Mouse (Mus musculus) thymus, adult 18-20 months (tissue): Measurements from ENCODE around the gene Fam222b.
A peak's percentile ranks its signal among the peaks of the same experiment; 100 is the strongest.

Experiments
- DNase-seq, 2 experiments: peaks; one replicate each; pipeline ENCODE4 v3.0.0; 2022; ENCODE audit warnings: mixed read lengths in 2 of 2

Fam222b gene

DNA sequence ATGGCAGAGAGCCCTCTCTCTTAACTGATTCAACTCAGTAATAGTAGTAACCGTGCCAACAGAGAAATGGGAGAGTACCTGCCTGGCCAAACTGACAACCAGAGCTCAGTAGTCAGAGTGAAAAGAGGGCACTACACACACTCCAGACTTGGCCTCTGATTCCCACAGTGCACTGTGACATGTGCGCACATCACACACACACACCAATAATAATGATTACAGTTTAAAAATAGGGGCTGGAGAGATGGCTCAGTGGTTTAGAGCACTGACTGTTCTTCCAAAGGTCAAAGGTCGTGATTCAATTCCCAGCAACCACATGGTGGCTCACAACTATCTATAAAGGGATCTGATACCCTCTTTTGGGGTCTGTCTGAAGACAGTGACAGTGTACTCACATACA, 43.6 kb downstream of the Fam222b start:
- no peak for DNase-seq

DNA sequence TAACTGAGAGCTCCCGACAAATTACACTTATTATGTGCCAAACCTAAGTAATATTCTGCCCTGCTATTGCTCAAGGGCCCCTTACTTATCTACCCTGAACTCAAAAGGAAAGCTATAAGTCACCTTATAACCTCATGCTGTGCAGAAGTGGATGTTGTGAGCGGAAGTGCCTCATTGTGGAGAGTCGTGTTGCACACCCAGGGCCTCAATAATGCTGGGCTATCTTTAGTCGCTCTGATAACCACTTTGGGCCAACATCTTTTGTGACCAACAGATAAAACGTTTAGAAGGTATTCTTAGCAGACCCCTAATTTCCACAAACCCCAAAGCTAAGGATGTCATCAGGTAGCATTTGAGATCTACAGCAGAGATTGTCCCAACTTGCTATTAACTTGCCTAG, 46.2 kb downstream of the Fam222b start:
- DNase-seq, result no peak

DNA sequence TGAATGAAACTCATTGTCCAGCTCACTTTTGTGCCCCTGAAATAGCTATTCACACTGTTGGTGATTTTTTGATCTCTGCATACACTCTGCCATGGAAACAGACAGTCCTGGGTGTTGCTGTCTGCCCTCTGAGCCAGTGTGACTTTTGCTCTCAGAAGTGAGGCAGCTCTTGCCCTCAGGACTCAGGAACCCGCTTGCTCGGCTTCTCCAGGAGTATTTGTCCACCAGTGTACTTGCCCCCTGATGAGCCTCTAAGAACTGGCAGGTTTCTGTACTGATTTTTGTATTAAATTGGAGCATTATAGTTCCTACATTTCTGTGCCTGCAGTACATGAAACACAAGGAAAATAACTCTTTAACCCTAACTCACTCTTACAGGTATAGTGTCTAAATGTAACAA, 49.1 kb downstream of the Fam222b start:
- DNase-seq, result no peak

- DNase-seq, result no peak
Observed at GRCm38 (mm10) chr11:78146168-78146567, 51.7 kb downstream of the Fam222b start.

DNA sequence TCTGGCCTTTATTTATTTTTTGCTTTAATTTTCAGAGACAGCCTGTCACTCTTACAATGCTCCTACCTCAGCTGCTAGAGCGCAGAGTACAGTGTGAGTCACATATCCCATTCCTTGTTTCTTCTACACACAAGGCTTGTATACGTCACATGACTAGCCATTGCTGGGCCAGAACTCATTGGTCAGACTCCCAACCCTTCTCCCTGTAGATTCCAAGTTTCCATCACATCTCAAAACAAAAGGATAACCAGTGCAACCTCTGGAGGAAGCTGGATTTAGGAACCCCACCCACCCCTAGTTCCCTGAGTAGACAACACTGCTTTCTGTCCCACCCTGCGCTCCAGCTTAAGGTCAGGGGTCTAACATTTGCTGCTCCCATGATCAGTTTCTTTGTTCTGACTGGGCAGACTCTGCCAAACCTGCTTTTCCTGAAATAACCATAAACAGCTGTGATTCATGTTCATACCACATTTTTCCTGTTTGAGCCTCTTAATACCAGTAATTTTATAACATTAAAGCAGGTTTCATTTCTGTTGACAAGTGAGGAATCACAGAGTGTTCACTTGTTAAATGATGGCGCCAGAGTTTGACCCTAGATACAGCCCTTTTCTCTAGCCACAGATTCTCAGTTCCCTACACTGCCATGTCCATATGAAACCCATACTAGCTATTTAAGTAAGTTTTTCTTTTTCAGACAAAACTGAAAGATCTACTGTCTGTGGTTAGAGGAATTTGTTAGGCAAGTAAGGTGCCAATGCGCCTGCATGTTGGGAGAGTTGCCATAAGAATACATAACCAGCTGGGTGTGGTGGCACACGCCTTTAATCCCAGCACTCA, 52.5 kb downstream of the Fam222b start:
- DNase-seq, result no peak

DNA sequence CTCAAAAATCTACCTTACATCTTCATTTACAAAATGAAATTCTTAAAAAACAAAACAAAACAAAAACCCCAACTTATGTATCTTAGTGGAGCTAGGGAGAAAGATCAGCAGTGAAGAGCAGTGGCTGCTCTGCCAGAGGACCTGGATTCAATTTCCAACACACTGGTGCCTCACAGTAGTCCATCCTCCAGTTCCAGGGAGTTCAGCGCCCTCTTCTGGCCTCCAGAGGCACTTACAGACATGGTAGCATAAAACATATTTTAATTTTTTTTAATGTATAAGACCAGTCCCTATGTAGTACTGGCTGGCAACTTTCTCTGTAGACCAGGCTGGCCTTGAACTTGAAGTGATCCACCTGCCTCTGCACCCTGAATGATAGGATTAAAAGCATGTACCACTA, 56.7 kb downstream of the Fam222b start:
- DNase-seq, result no peak

DNA sequence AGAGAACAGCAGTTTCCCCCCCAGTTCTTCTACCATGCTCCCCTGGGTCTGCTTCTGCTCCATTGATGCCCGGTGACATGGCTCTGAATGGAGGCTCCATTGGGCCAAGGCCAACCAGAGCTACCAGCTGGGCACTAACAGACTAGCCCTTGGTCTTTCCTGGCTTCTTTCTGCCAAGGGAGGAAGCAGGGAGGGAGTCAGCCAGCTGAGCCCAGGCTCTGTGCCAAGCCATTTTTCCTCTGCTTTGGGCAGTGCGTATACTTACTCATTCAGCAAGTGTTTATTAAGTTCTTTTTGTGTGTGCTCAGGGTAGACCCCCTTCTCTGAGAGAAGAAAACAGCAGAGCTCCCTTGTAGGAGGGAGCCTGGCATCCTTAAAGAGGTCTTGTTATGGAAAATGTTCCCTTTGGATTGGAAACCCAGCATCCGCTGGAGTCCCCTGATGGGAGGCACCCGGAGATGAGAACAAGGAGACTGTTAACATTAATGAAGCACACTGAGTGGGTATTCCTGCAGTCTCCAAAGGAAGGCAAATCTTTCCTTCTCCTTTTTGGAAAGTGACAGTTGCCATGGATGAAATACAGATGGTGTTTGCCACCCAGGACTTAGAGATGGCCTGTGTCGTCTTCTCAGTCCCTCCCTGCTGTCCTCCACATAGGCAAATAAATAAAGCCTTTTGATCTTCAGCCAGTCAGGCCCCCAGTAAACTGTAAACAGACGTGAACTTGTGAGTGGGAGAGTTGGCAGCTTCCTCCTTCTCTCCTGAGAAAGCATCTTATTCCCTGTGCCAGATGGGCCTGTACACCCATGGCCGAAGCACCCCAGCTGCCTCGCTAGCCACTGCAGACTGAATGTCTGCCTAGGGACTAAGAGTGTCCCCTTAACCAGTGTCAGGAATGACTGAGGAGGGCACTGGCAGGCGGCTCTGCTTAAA, 58.1 kb downstream of the Fam222b start:
- no peak for DNase-seq

DNA sequence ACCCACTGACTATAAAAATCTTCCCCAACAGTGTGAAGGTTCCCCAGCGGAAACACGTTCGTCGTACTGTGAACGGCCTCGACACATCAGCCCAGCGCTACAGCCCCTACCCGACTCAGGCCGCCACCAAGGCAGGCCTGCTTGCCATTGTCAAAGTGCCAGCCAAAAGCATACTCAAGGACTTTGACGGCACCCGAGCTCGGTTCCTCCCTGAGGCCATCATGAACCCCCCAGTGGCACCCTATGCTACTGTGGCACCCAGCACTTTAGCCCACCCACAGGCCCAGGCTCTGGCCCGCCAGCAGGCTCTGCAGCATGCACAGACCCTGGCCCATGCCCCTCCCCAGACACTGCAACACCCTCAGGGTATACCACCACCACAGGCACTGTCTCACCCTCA, 59.3 kb downstream of the Fam222b start:
- no peak for DNase-seq

- no peak for DNase-seq
Observed at GRCm38 (mm10) chr11:78155674-78156073, 61.2 kb downstream of the Fam222b start.

GRCm38 (mm10) chr11:78156156-78156699, 61.8 kb downstream of the Fam222b start:
- DNase-seq, result no peak

- peak; percentile 61 to 68 for DNase-seq
Observed at GRCm38 (mm10) chr11:78159096-78159495, 64.6 kb downstream of the Fam222b start.

GRCm38 (mm10) chr11:78159557-78159956, 65.1 kb downstream of the Fam222b start:
- DNase-seq, result peak in 1 of 2 experiments; percentile 24

DNA sequence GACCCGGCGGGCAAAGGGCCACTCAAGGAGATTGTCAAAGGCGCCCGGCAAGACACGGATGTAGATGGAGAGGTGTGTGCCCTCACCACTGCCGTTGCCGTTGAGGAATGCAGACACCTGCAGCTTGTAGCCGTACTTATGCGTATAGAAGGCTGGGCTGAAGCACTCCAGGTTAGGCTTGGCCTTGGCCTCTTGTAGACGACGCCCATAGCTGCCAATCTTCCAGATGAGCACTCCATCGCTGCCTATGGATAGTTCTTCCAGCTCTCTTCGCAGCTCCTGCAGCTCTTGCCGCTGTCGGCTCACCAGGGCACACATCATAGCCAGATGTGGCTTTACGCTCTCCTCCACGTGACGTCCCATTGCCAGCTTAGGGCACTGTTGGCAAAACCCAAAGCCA, 65.7 kb downstream of the Fam222b start:
- DNase-seq, result no peak

DNA sequence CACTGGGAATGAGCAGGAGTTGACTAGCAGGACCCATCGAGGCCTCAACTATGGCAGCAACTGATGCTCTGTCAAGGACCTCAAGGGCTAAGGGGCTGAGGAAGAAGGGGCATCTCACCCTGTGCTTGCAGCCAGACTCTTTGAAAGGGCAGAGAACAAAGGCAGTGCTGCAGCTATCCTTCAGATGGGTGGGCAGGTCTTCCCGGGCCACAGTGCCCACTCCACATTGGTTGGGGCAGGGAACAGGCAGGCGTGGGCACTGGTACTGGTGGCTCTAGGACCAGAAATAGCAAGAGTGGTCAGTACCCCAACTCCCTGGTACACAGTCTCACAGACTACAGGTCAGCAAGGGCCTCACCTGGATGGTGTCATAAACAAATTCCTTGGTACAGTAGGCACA, 66.2 kb downstream of the Fam222b start:
- DNase-seq, result no peak

DNA sequence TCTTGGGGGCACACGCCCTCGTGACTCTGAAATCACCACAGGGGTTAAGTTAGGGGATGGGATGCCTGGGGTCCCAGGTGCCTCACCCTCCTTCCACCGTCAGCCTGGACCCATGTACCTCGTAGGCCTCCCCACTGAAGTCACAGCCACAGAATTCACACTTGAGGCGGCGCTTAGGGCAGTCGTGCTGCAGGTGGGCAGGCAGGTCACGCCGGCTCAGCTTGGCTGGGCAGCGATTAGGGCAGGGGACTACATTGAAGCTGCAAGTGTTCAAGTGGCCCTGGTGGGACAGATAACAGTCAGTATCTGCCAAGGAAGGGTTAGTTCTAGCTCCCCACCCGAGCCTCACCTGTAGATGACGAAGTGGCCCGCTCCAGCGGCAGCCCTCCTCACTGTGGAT, 66.7 kb downstream of the Fam222b start:
- no peak for DNase-seq

DNA sequence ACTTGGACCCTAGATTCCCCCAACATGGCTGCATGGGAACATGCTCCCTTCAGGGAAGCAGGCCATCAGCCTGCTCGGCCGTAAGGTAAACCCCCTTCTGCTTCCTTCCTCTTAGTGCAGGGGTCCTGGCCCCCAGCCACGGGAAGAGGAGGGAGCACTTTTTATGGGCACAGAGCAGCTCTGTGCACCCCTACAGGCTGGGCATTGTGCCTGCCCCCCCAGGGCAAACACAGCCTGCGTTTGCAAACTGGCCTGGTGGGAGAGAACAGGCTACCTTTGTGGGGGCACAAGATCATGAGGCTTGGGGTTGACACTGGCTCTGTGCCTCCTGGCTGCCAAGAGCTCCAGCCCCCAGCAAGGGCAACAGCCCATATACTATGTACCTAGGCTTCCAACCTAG, 67.5 kb downstream of the Fam222b start:
- no peak for DNase-seq

DNA sequence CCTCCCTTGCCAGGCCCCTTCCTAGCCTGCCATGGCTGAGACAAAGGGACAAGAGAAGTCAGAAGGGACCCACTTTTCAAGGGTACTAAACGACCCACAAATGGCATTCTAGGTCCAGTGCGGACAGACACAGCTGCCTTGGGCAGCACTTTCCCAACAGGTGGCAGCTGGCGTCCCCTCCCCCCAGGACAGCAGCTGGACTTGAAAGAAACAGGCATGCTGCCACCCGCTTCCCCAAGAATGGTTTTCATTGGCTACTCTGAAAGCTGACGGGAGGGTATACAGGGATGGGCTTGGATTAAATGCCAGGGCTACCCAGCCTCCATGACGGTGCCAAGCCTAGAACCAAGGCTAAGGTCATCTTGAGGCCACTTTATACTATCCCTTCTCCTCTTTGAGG, 68.0 kb downstream of the Fam222b start:
- no peak for DNase-seq

DNA sequence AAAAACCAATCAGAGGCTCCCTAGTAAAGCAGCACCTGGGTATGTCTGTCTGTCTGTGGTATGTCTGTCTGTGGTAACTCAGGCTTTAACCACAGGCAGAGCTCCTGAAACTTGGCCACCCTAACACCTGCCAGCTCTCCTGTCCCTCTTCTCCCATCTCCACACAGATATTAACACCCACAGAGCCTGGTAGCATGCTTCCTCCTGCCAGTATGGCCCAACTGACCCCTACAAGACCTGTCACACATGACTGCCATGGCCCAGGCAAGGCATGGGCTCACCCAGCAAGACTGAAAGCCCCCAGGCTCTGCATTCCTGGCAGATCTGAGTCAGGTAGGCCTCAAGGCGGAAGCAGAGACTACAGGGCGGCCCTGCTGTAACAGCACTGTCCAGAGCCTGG, 68.6 kb downstream of the Fam222b start:
- DNase-seq, result peak in 1 of 2 experiments; percentile 21

DNA sequence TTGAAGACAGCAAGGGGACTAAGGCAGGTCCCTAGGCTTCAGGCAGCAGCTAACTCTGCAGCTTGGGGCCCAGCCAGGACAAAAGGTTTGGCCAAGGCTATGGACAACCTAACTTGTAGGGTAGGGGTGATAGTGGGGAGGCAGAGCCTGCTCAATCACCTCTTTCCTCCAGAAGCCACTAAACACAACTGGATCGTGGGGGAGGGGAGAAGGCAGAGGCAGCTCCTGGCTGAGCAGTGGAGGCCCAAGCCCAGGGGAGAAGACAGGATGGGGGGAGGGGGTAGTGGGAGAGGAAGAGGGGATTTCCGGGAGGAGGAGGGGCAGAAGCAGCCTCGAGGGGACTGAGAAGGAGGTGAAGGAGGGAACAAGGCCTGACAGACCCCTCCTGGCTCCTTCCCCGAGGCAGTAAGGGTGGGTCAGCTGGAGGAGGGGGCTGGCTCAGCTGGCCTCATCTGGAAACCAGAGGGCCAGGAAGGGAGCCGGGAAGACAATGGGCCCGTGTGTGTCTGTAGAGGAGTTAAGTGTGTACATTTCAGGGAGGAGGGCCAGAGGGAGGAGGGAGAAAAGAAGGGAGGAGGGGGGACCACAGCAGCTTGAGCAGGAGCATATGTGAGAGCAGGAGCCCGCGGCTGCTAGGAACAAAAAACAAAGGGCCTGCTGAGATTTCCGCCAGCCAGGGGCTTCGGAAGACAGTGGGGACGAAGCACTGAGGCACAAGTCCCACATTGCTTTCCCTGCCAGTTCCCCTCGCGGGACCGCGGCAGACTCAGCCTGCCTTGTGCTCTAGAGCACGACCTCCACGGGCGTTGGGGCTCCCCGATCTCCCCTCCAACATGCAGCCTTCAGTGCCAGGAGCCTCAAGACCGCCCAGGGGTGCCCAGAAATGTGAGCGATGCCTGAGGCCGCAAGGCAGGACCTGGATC, 69.5 kb downstream of the Fam222b start:
- peak; percentile 69 to 80 for DNase-seq

DNA sequence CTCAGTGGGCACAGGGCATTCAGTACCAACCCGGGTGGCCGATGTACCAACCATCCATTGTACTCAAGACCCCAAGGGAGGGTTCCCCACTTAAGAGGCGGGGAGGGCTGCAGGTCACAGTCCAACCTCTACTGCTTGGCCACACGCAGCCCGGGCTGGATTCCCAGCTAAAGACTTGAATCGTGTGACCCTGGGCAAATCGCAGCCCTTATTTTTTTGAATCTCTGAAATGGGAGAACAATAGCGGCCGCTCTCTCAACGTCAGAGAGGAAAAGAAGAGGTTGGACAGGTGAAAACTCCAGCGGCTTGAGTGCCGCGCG, 70.1 kb downstream of the Fam222b start:
- DNase-seq, result peak in 1 of 2 experiments; percentile 28

- peak; percentile 69 to 77 for DNase-seq
Observed at GRCm38 (mm10) chr11:78164924-78165760, 70.7 kb downstream of the Fam222b start, which contains the start of gene Traf4. Gene Traf4, minus strand, starts transcription at chr11:78165589.

DNA sequence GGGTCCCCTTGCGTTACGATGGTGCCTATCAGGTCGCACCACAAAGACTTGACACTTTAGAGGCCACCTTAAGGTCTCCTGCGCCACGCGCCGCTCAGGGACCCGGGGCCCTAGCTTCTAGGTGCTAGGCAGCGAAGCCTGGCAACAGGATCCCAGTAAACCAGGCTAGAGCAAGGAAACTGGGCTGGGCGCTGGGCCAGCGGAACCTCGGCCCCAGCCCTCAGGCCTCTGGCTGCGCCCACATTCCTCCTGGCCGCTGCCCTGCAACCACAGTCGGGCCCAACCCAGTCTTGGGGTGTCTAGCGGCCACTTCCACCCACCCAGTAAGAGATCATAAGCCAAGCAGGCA, 71.3 kb downstream of the Fam222b start:
- DNase-seq, result no peak
